Mouse (Mus musculus) lung, postnatal 0 days (tissue): ENCODE results near the gene Aurkaip1. TPM values are rescaled to one million over a fixed set of nuclear protein-coding genes. Genes with fewer than 3 reads are reported as not detected.

Source experiments
- ATAC-seq: fragments of 200-750 bp; cut with Nextera tagmentation; 2 replicates; pipeline ENCODE4 v1.8.0; 2017; ENCODE audit warnings: moderate library complexity
- DNase-seq: peaks from one replicate; pipeline ENCODE4 v3.0.0-alpha.2; 2016; ENCODE audit warnings: low spot score
- H3K27ac ChIP-seq: fragments of 300-500 bp; sonication (generic); 2 replicates; pipeline ENCODE4 v1.5.1; 2014; ENCODE audit warnings: antibody characterized with exemption, mild to moderate bottlenecking, low read length, mixed read lengths
- H3K27me3 ChIP-seq: fragments of 300-500 bp; sonication (generic); replicated peaks from 2 replicates; pipeline ENCODE4 v1.6.1; 2014; ENCODE audit warnings: low read length, mixed read lengths; ENCODE audit not compliant: insufficient read depth
- H3K36me3 ChIP-seq: fragments of 300-500 bp; sonication (generic); 2 replicates; pipeline ENCODE4 v1.6.1; 2014; ENCODE audit warnings: low read length, mixed read lengths; ENCODE audit not compliant: insufficient read depth
- H3K4me1 ChIP-seq: fragments of 300-500 bp; sonication (generic); 2 replicates; pipeline ENCODE4 v1.6.1; 2014; ENCODE audit warnings: antibody characterized with exemption, low read depth, low read length, mixed read lengths; ENCODE audit not compliant: insufficient read depth
- H3K4me2 ChIP-seq: fragments of 300-500 bp; sonication (generic); replicated peaks from 2 replicates; pipeline ENCODE4 v1.6.1; 2014; ENCODE audit warnings: low read depth, mild to moderate bottlenecking, low read length, moderate library complexity, mixed read lengths
- H3K4me3 ChIP-seq: fragments of 300-500 bp; sonication (generic); 2 replicates; pipeline ENCODE4 v1.5.1; 2014; ENCODE audit warnings: low read depth, low read length
- H3K9ac ChIP-seq: fragments of 300-500 bp; sonication (generic); replicated peaks from 2 replicates; pipeline ENCODE4 v1.6.1; 2014; ENCODE audit warnings: low read depth, mild to moderate bottlenecking
- H3K9me3 ChIP-seq: fragments of 300-500 bp; sonication (generic); 2 replicates; pipeline ENCODE4 v1.6.1; 2016; ENCODE audit warnings: low read length, mixed read lengths
- CTCF ChIP-seq: IDR thresholded peaks from 2 replicates; pipeline ENCODE4 v1.5.1; 2016; ENCODE audit warnings: antibody characterized with exemption, mild to moderate bottlenecking
- EP300 ChIP-seq: IDR thresholded peaks from 2 replicates; pipeline ENCODE4 v1.6.1; 2016; ENCODE audit warnings: antibody characterized with exemption, mild to moderate bottlenecking, control low read depth
- WGBS: fragments of 180-500 bp; shearing (Covaris S2); extraction: QIAGEN DNeasy Blood & Tissue Kit; methylation state at CpG from one replicate; pipeline ENCODE4 v1.1.7; 2014; 5-methylcytosine and 5-hydroxymethylcytosine counted together
- polyA plus RNA-seq: library from polyadenylated mRNA; unstranded; fragments of >200 nt; fragmentation: Nextera tagmentation; extraction: Ambion mirVana; gene quantifications from 2 replicates; pipeline ENCODE4 v1.2.1, GENCODE M21; 2015

Aurkaip1 gene
- polyA plus RNA-seq, 1 experiment from 2014 or later, result 128 TPM

DNA sequence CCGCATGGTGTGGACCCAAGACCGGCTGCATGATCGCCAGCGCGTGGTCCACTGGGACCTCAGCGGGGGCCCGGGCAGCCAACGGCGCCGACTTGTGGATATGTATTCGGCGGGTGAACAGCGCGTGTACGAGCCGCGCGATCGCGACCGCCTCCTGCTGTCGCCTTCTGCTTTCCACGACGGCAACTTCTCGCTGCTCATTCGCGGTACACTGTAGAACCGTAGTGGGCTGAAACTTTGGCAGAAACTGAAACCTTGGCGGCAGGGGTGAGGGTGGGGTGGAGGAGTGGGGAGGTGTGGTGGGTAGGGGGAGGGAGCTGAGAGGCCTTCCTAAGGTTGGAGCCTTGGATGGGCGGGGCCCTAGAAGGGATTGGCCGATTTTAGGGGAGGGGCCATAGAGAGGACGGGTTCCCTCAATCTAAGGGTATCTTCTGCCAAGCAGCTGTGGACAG is 10.0 kb downstream of the Aurkaip1 start:
- peak overlapping the region; percentile 97 for H3K4me2 ChIP-seq
- peak; percentile 91 for DNase-seq
- peak overlapping the region; percentile 56 for H3K9ac ChIP-seq
- peak overlapping the region; percentile 51 for H3K4me3 ChIP-seq
- ATAC-seq, result peak; percentile 22
- H3K27ac ChIP-seq, result peak overlapping the region; percentile 90
- no peaks in the 10 kb centered on the region for H3K36me3 ChIP-seq
- H3K9me3 ChIP-seq, result no peaks in the 10 kb centered on the region
- H3K4me1 ChIP-seq, result peaks cover 5% of the 10 kb centered on the region; the same call in 1 of the 2 replicates
- TF ChIP-seq CTCF, result peak; percentile 68
- TF ChIP-seq EP300, result no peak
- under 1% methylated on average over 31 of the region's 32 CpGs for WGBS
- no peaks in the 10 kb centered on the region for H3K27me3 ChIP-seq

- peaks cover 9% of the 10 kb centered on the region; the same call in 1 of the 2 replicates for H3K4me1 ChIP-seq
- WGBS, result 46% methylated on average over 38 of the region's 38 CpGs
- no peaks in the 10 kb centered on the region for H3K9me3 ChIP-seq
- no peak overlapping the region for H3K27ac ChIP-seq
- peak overlapping the region; percentile 97 for H3K4me2 ChIP-seq
- no peak overlapping the region for H3K9ac ChIP-seq
- TF ChIP-seq CTCF (no peak), EP300 (no peak)
- no peak for ATAC-seq
- no peaks in the 10 kb centered on the region for H3K27me3 ChIP-seq
- peak overlapping the region; percentile 51; the same call in 1 of the 2 replicates for H3K4me3 ChIP-seq
- H3K36me3 ChIP-seq, result no peaks in the 10 kb centered on the region
- no peak for DNase-seq
Measured at GRCm38 (mm10) chr4:155841651-155842270, 10.7 kb downstream of the Aurkaip1 start.

GRCm38 (mm10) chr4:155843231-155843630 is 12.2 kb downstream of the Aurkaip1 start:
- Histone ChIP-seq H3K4me1 (peaks cover 15% of the 10 kb centered on the region; the same call in 1 of the 2 replicates), H3K4me2 (no peak overlapping the region), H3K27me3 (no peaks in the 10 kb centered on the region), H3K9me3 (no peaks in the 10 kb centered on the region), H3K9ac (no peak overlapping the region), H3K4me3 (no peak overlapping the region), H3K36me3 (no peaks in the 10 kb centered on the region), H3K27ac (no peak overlapping the region)
- WGBS, result 88% methylated on average over 5 of the region's 5 CpGs
- DNase-seq, result no peak
- no peak for ATAC-seq
- TF ChIP-seq CTCF (no peak), EP300 (no peak)

- Histone ChIP-seq H3K4me2 (peak within 1 kb of the TSS; percentile 93), H3K4me3 (peak within 1 kb of the TSS; percentile 82), H3K4me1 (peaks cover 21% of the 10 kb centered on the region; the same call in 1 of the 2 replicates), H3K9ac (peak within 1 kb of the TSS; percentile 82), H3K36me3 (no peaks in the 10 kb centered on the region), H3K27me3 (no peaks in the 10 kb centered on the region), H3K9me3 (no peaks in the 10 kb centered on the region), H3K27ac (peak within 1 kb of the TSS; percentile 77)
- peak; percentile 90 for DNase-seq
- peak; percentile 94 for ATAC-seq
- WGBS, result 4% methylated on average over 20 of the region's 65 CpGs
- TF ChIP-seq CTCF (peak; percentile 61), EP300 (no peak)
Measured at GRCm38 (mm10) chr4:155846871-155847578, 16.0 kb downstream of the Aurkaip1 start, which contains the start of gene Dvl1. Gene Dvl1, plus strand, starts transcription at chr4:155847402.

GRCm38 (mm10) chr4:155847591-155848352 is 16.7 kb downstream of the Aurkaip1 start:
- Histone ChIP-seq H3K27ac (peak overlapping the region; percentile 52; the same call in 1 of the 2 replicates), H3K4me1 (peaks cover 21% of the 10 kb centered on the region; the same call in 1 of the 2 replicates), H3K4me2 (peak overlapping the region; percentile 93), H3K27me3 (no peaks in the 10 kb centered on the region), H3K4me3 (peak overlapping the region; percentile 82), H3K9ac (peak overlapping the region; percentile 82), H3K9me3 (no peaks in the 10 kb centered on the region), H3K36me3 (no peaks in the 10 kb centered on the region)
- 2% methylated on average over 49 of the region's 69 CpGs for WGBS
- no peak; the same call in none of the 2 replicates for TF ChIP-seq CTCF
- no peak for TF ChIP-seq EP300
- ATAC-seq, result peak; percentile 54
- DNase-seq, result peak; percentile 40
